Mouse (Mus musculus): ENCODE measurements around the gene Akr1a1. TPM values are rescaled to one million over a fixed set of nuclear protein-coding genes. Genes with fewer than 3 reads are reported as not detected.

Gene Akr1a1
- total and polyA plus RNA-seq, 3 experiments: 373 to 533 (median 470) TPM

- TF ChIP-seq NRF1 (IDR thresholded peaks at IDR 0.05; ENCODE audit: low read depth, low read length): peak; percentile 82
Measured at GRCm38 (mm10) chr4:116650924-116651796, at the start of gene Akr1a1 (continued).

GRCm38 (mm10) chr4:116700964-116701363 lies 49.5 kb upstream of the Akr1a1 start:
- in situ Hi-C loops (cut with MboI; ENCODE audit: low pct_ligation_motif_present, low pct_unique_long_range_greater_than_20kb, low sequenced_read_pairs): no loop called here
- Histone ChIP-seq H3K9ac (ENCODE audit: insufficient read depth, low read depth) (no peak overlapping the region), H3K79me2 (replicated peaks; ENCODE audit: control insufficient read depth, extremely low read depth, insufficient read depth, poor library complexity, severe bottlenecking) (peaks cover 14% of the 10 kb centered on the region), H3K27ac (ENCODE audit: insufficient read depth, low read depth) (no peak overlapping the region), H3K9me3 (replicated peaks; ENCODE audit: low read length) (no peaks in the 10 kb centered on the region), H3K36me3 (replicated peaks in 1 of 2; ENCODE audit: control insufficient read depth in 1 of 2, insufficient read depth in 1 of 2, low read length in 1 of 2) (peaks cover 41 to 74% of the 10 kb centered on the region in 2 experiments), H3K27me3 (replicated peaks) (no peaks in the 10 kb centered on the region), H3K4me3 (replicated peaks in 1 of 3; ENCODE audit: low read depth in 2 of 3, low read length in 2 of 3, poor library complexity in 1 of 3) (no peak overlapping the region), H3K4me1 (ENCODE audit: control insufficient read depth in 1 of 2, insufficient read depth in 2 of 2) (peaks cover 0 to 2% of the 10 kb centered on the region in 2 experiments; a peak in 1 of 4 replicates), H3K4me2 (ENCODE audit: insufficient read depth, low read depth, poor library complexity, severe bottlenecking) (no peak overlapping the region)
- TF ChIP-seq POLR2AphosphoS2 (IDR thresholded peaks at IDR 0.05; ENCODE audit: low read depth, low read length) (peak; percentile 76; the same call in 1 of the 2 replicates), EP300 (IDR thresholded peaks at IDR 0.05; ENCODE audit: low read length) (no peak)
- dilution Hi-C loops (cut with MboI; ENCODE audit: extremely low pct_ligation_motif_present, extremely low pct_unique_long_range_greater_than_20kb, low sequenced_read_pairs): no loop called here
- DNase-seq (ENCODE audit: extremely low read depth): no peak

GRCm38 (mm10) chr4:116698693-116699342 lies 47.3 kb upstream of the Akr1a1 start:
- dilution Hi-C loops (cut with MboI; ENCODE audit: extremely low pct_ligation_motif_present, extremely low pct_unique_long_range_greater_than_20kb, low sequenced_read_pairs) (no loop called here), in situ Hi-C loops (cut with MboI; ENCODE audit: low pct_ligation_motif_present, low pct_unique_long_range_greater_than_20kb, low sequenced_read_pairs) (no loop called here)
- no peaks in the 10 kb centered on the region for H3K27me3 ChIP-seq (replicated peaks)
- peaks cover 34% of the 10 kb centered on the region for H3K79me2 ChIP-seq (replicated peaks; ENCODE audit: control insufficient read depth, extremely low read depth, insufficient read depth, poor library complexity, severe bottlenecking)
- H3K4me3 ChIP-seq (replicated peaks in 1 of 3; ENCODE audit: low read depth in 2 of 3, low read length in 2 of 3, poor library complexity in 1 of 3): no peak overlapping the region
- no peak overlapping the region for H3K4me2 ChIP-seq (ENCODE audit: insufficient read depth, low read depth, poor library complexity, severe bottlenecking)
- H3K36me3 ChIP-seq (replicated peaks in 1 of 2; ENCODE audit: control insufficient read depth in 1 of 2, insufficient read depth in 1 of 2, low read length in 1 of 2): peaks cover 54 to 78% of the 10 kb centered on the region in 2 experiments
- H3K9ac ChIP-seq (ENCODE audit: insufficient read depth, low read depth): no peak overlapping the region
- no peaks in the 10 kb centered on the region for H3K9me3 ChIP-seq (replicated peaks; ENCODE audit: low read length)
- no peak overlapping the region for H3K27ac ChIP-seq (ENCODE audit: insufficient read depth, low read depth)
- no peak for TF ChIP-seq ZC3H11A (IDR thresholded peaks at IDR 0.05; ENCODE audit: low read depth, low read length)
- no peak for TF ChIP-seq JUN (IDR thresholded peaks at IDR 0.05; ENCODE audit: insufficient read depth, low read depth, low read length)
- TF ChIP-seq NRF1 (IDR thresholded peaks at IDR 0.05; ENCODE audit: low read depth, low read length): no peak
- no peak for TF ChIP-seq ZKSCAN1 (IDR thresholded peaks at IDR 0.05; ENCODE audit: borderline replicate concordance, low read depth, low read length)
- no peak for TF ChIP-seq USF1 (IDR thresholded peaks at IDR 0.05; ENCODE audit: low read depth, low read length)
- no peak for TF ChIP-seq CTCF (conservative IDR thresholded peaks at IDR 0.05 in 1 of 2, IDR thresholded peaks at IDR 0.05 in 1 of 2; ENCODE audit: low read depth in 2 of 2, low read length in 2 of 2)
- peaks cover 0 to 9% of the 10 kb centered on the region in 2 experiments; a peak in 2 of 4 replicates for H3K4me1 ChIP-seq (ENCODE audit: control insufficient read depth in 1 of 2, insufficient read depth in 2 of 2)
- DNase-seq (ENCODE audit: extremely low read depth): no peak

Data from CH12.LX (cell line).